Mouse (Mus musculus): ENCODE measurements around the gene Nav2.

Nav2 gene

GRCm38 (mm10) chr7:49268401-49268921 is 359.9 kb downstream of the Nav2 start:
- in situ Hi-C loops (cut with MboI; ENCODE audit: low sequenced_read_pairs), result no loop called here

GRCm38 (mm10) chr7:49270855-49271254 is 362.3 kb downstream of the Nav2 start:
- in situ Hi-C loops (cut with MboI; ENCODE audit: low sequenced_read_pairs), result no loop called here

- in situ Hi-C loops (cut with MboI; ENCODE audit: low sequenced_read_pairs), result no loop called here
Observed at GRCm38 (mm10) chr7:49272445-49273439, 364.2 kb downstream of the Nav2 start.

GRCm38 (mm10) chr7:49273907-49274656 is 365.6 kb downstream of the Nav2 start:
- in situ Hi-C loops (cut with MboI; ENCODE audit: low sequenced_read_pairs), result no loop called here

GRCm38 (mm10) chr7:49274676-49275075 is 366.2 kb downstream of the Nav2 start:
- in situ Hi-C loops (cut with MboI; ENCODE audit: low sequenced_read_pairs), result no loop called here

- in situ Hi-C loops (cut with MboI; ENCODE audit: low sequenced_read_pairs), result no loop called here
Observed at GRCm38 (mm10) chr7:49276163-49276562, 367.6 kb downstream of the Nav2 start.

- in situ Hi-C loops (cut with MboI; ENCODE audit: low sequenced_read_pairs), result no loop called here
Observed at GRCm38 (mm10) chr7:49277685-49278084, 369.2 kb downstream of the Nav2 start.

GRCm38 (mm10) chr7:49278531-49278930 is 370.0 kb downstream of the Nav2 start:
- in situ Hi-C loops (cut with MboI; ENCODE audit: low sequenced_read_pairs), result no loop called here

GRCm38 (mm10) chr7:49280427-49280826 is 371.9 kb downstream of the Nav2 start:
- in situ Hi-C loops (cut with MboI; ENCODE audit: low sequenced_read_pairs), result no loop called here

GRCm38 (mm10) chr7:49282446-49282845 is 373.9 kb downstream of the Nav2 start:
- in situ Hi-C loops (cut with MboI; ENCODE audit: low sequenced_read_pairs), result no loop called here

GRCm38 (mm10) chr7:49283507-49284361 is 375.2 kb downstream of the Nav2 start:
- in situ Hi-C loops (cut with MboI; ENCODE audit: low sequenced_read_pairs), result no loop called here

GRCm38 (mm10) chr7:49288186-49288585 is 379.7 kb downstream of the Nav2 start:
- in situ Hi-C loops (cut with MboI; ENCODE audit: low sequenced_read_pairs), result no loop called here

GRCm38 (mm10) chr7:49290308-49290707 is 381.8 kb downstream of the Nav2 start:
- in situ Hi-C loops (cut with MboI; ENCODE audit: low sequenced_read_pairs), result no loop called here

GRCm38 (mm10) chr7:49291208-49291892 is 382.8 kb downstream of the Nav2 start:
- in situ Hi-C loops (cut with MboI; ENCODE audit: low sequenced_read_pairs), result no loop called here

- in situ Hi-C loops (cut with MboI; ENCODE audit: low sequenced_read_pairs), result no loop called here
Observed at GRCm38 (mm10) chr7:49297148-49297547, 388.6 kb downstream of the Nav2 start.

- in situ Hi-C loops (cut with MboI; ENCODE audit: low sequenced_read_pairs), result no loop called here
Observed at GRCm38 (mm10) chr7:49298431-49298839, 389.9 kb downstream of the Nav2 start.

- in situ Hi-C loops (cut with MboI; ENCODE audit: low sequenced_read_pairs), result no loop called here
Observed at GRCm38 (mm10) chr7:49301487-49301886, 393.0 kb downstream of the Nav2 start.

GRCm38 (mm10) chr7:49303600-49304411 is 395.3 kb downstream of the Nav2 start:
- in situ Hi-C loops (cut with MboI; ENCODE audit: low sequenced_read_pairs), result no loop called here

GRCm38 (mm10) chr7:49307717-49308116 is 399.2 kb downstream of the Nav2 start:
- in situ Hi-C loops (cut with MboI; ENCODE audit: low sequenced_read_pairs), result no loop called here

All from CH12F3 (cell line).